Mouse (Mus musculus) 3134 (cell line): ENCODE data around the gene Cmas.

Source experiments
- DNase-seq: peaks from one replicate; pipeline ENCODE4 v3.0.0-alpha.2; 2011; ENCODE audit warnings: low spot score; ENCODE audit not compliant: insufficient read length; ENCODE audit errors: extremely low read depth

Cmas gene

GRCm38 (mm10) chr6:142756507-142757333, at the start of gene Cmas:
Gene Cmas (plus strand): TSS chr6:142756686.
- DNase-seq, result peak; percentile 87

GRCm38 (mm10) chr6:142706688-142707087, 49.8 kb upstream of the Cmas start:
- DNase-seq, result no peak

- DNase-seq, result no peak
Measured at GRCm38 (mm10) chr6:142708369-142708768, 48.1 kb upstream of the Cmas start.

- DNase-seq, result no peak
Measured at GRCm38 (mm10) chr6:142710690-142711089, 45.8 kb upstream of the Cmas start.

GRCm38 (mm10) chr6:142711106-142711505, 45.4 kb upstream of the Cmas start:
- DNase-seq, result no peak

- no peak for DNase-seq
Measured at GRCm38 (mm10) chr6:142715026-142715425, 41.5 kb upstream of the Cmas start.

GRCm38 (mm10) chr6:142717186-142717585, 39.3 kb upstream of the Cmas start:
- DNase-seq, result no peak

- DNase-seq, result no peak
Measured at GRCm38 (mm10) chr6:142718167-142718566, 38.3 kb upstream of the Cmas start.

- no peak for DNase-seq
Measured at GRCm38 (mm10) chr6:142720641-142721040, 35.8 kb upstream of the Cmas start.

- no peak for DNase-seq
Measured at GRCm38 (mm10) chr6:142721731-142722130, 34.8 kb upstream of the Cmas start.

GRCm38 (mm10) chr6:142726032-142726431, 30.5 kb upstream of the Cmas start:
- no peak for DNase-seq

- no peak for DNase-seq
Measured at GRCm38 (mm10) chr6:142732567-142733290, 23.8 kb upstream of the Cmas start.

- DNase-seq, result no peak
Measured at GRCm38 (mm10) chr6:142735302-142736005, 21.0 kb upstream of the Cmas start.

GRCm38 (mm10) chr6:142738225-142738624, 18.3 kb upstream of the Cmas start:
- no peak for DNase-seq

- DNase-seq, result no peak
Measured at GRCm38 (mm10) chr6:142738637-142739036, 17.8 kb upstream of the Cmas start.

GRCm38 (mm10) chr6:142741763-142742162, 14.7 kb upstream of the Cmas start:
- DNase-seq, result no peak

GRCm38 (mm10) chr6:142743193-142743592, 13.3 kb upstream of the Cmas start:
- no peak for DNase-seq

GRCm38 (mm10) chr6:142745484-142745883, 11.0 kb upstream of the Cmas start:
- DNase-seq, result no peak

- no peak for DNase-seq
Measured at GRCm38 (mm10) chr6:142746765-142747164, 9.7 kb upstream of the Cmas start.

GRCm38 (mm10) chr6:142747165-142747564, 9.3 kb upstream of the Cmas start:
- DNase-seq, result no peak

GRCm38 (mm10) chr6:142748057-142748708, 8.3 kb upstream of the Cmas start:
- DNase-seq, result peak; percentile 38
